Mouse (Mus musculus): ENCODE measurements at regions not wholly inside any gene's neighbourhood (a gene's known extent, or its start where the extent isn't known, plus 50 kb on each side); places are given as distances from the start of the nearest gene placed in this dataset.

- no peak for DNase-seq (ENCODE audit: low spot score in 2 of 2)
These were observed 105.1 kb upstream of the Erbb4 start for GRCm38 (mm10) chr1:69212896-69213500.

- no peak for DNase-seq (ENCODE audit: low spot score in 2 of 2)
These were observed 94.9 kb upstream of the Erbb4 start for GRCm38 (mm10) chr1:69202745-69203144.

GRCm38 (mm10) chr1:69165202-69165601, 57.3 kb upstream of the Erbb4 start:
- DNase-seq (ENCODE audit: low spot score in 2 of 2): peak in 1 of 2 experiments; percentile 6

All from layer of hippocampus, adult 18-20 months (tissue).